Mouse (Mus musculus): ENCODE measurements at regions not wholly inside any gene's neighbourhood (a gene's known extent, or its start where the extent isn't known, plus 50 kb on each side); places are given as distances from the start of the nearest gene placed in this dataset.
"Not testable (repeated sequence)": the region's sequence is repeated elsewhere in the genome, so short reads cannot be mapped to it uniquely, and the experiment has no call there.

- H3K9ac ChIP-seq (replicated peaks) = peak overlapping the region; percentile 55
- not testable (repeated sequence) for H3K36me3 ChIP-seq; H3K27me3 ChIP-seq; H3K27ac ChIP-seq; H3K9me3 ChIP-seq; H3K4me1 ChIP-seq (replicated peaks); ATAC-seq (ENCODE audit: insufficient number of reproducible peaks, insufficient read depth, low FRiP score, low TSS enrichment, low read depth)
- H3K4me2 ChIP-seq = 0 out of 2 replicates have a peak overlapping the region, but pooled peaks have one; percentile 30
- H3K4me3 ChIP-seq (replicated peaks) = peak overlapping the region; percentile 51
- WGBS = 2% methylated on average over 53 of the region's 53 CpGs
Measured at GRCm38 (mm10) chr12:19387706-19388105, 566.6 kb upstream of the Gm21863 start.
